Mouse (Mus musculus): ENCODE measurements at regions not wholly inside any gene's neighbourhood (a gene's known extent, or its start where the extent isn't known, plus 50 kb on each side); places are given as distances from the start of the nearest gene placed in this dataset.

DNA sequence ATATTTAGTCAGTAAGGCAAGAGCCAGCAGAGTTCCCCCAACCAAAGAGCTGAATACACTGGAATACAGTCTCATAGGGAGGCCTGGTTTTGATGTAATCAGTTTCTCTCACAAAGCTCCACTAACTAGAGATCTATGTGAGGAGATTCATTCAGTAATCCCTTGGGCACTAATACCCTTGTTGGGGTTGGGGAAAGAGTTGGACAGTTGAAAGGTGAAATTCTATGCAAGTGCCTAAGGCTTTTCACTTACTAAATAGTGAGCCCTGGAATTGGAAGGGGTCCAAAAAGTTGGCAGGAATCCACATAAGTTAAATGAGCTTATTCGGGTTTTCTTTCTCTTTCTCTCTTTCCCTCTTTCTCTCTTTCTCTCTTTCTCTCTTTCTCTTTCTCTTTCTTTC lies 965.4 kb upstream of the Gm8797 start:
- no peaks in the 10 kb centered on the region for H3K36me3 ChIP-seq (ENCODE audit: control insufficient read depth in 1 of 2, insufficient read depth in 2 of 2, low read length in 2 of 2)
- H3K4me1 ChIP-seq (ENCODE audit: control insufficient read depth in 1 of 2, insufficient read depth in 2 of 2, low read length in 2 of 2): no peaks in the 10 kb centered on the region
- no peak overlapping the region for H3K4me3 ChIP-seq (ENCODE audit: control insufficient read depth in 1 of 2, insufficient read depth in 1 of 2, low read depth in 2 of 2, low read length in 2 of 2)
- no peaks in the 10 kb centered on the region for H3K9me3 ChIP-seq (replicated peaks; ENCODE audit: insufficient read depth, low read length)
- H3K79me2 ChIP-seq (ENCODE audit: control insufficient read depth, insufficient read depth, low read length, poor library complexity): no peaks in the 10 kb centered on the region
- H3K27me3 ChIP-seq (ENCODE audit: control insufficient read depth in 1 of 2, insufficient read depth in 2 of 2, low read length in 2 of 2): no peaks in the 10 kb centered on the region
- H3K9ac ChIP-seq (ENCODE audit: control insufficient read depth, low read depth, low read length, poor library complexity, severe bottlenecking): no peak overlapping the region
- TF ChIP-seq POLR2AphosphoS2 (IDR thresholded peaks at IDR 0.05; ENCODE audit: low read length) (no peak), RCOR1 (IDR thresholded peaks at IDR 0.05; ENCODE audit: low read depth, low read length) (no peak), NRF1 (IDR thresholded peaks at IDR 0.05; ENCODE audit: insufficient read depth, low read depth, low read length, poor library complexity, severe bottlenecking) (no peak), KAT2A (conservative IDR thresholded peaks at IDR 0.05; ENCODE audit: low read depth, low read length) (no peak)
- DNase-seq (ENCODE audit: low read depth, low spot score): no peak
- H3K27ac ChIP-seq (ENCODE audit: control insufficient read depth, low read depth, low read length): no peak overlapping the region

DNA sequence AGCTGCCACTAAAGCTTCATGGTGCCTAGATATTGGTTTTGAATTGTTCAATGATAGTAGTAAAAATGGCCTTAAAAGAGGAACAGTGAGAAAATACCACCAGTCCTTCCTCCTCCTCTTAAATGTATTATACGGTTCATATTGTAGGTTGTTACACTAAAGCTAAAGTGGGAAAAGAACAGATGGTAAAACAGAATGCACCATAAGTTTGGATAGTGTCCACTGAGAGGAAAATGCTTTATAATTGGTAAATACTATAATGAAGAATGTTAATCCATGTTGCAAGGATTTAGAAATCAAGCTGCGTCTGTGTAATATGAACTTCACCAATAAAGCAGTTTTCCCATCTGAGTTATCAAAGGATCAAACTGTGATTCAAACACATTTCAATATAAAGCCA lies 957.5 kb upstream of the Gm8797 start:
- DNase-seq (ENCODE audit: low read depth, low spot score): no peak
- H3K9me3 ChIP-seq (replicated peaks; ENCODE audit: insufficient read depth, low read length): no peaks in the 10 kb centered on the region
- no peaks in the 10 kb centered on the region for H3K36me3 ChIP-seq (ENCODE audit: control insufficient read depth in 1 of 2, insufficient read depth in 2 of 2, low read length in 2 of 2)
- no peak overlapping the region for H3K27ac ChIP-seq (ENCODE audit: control insufficient read depth, low read depth, low read length)
- no peaks in the 10 kb centered on the region for H3K27me3 ChIP-seq (ENCODE audit: control insufficient read depth in 1 of 2, insufficient read depth in 2 of 2, low read length in 2 of 2)
- H3K9ac ChIP-seq (ENCODE audit: control insufficient read depth, low read depth, low read length, poor library complexity, severe bottlenecking): no peak overlapping the region
- H3K79me2 ChIP-seq (ENCODE audit: control insufficient read depth, insufficient read depth, low read length, poor library complexity): no peaks in the 10 kb centered on the region
- no peak overlapping the region for H3K4me3 ChIP-seq (ENCODE audit: control insufficient read depth in 1 of 2, insufficient read depth in 1 of 2, low read depth in 2 of 2, low read length in 2 of 2)
- H3K4me1 ChIP-seq (ENCODE audit: control insufficient read depth in 1 of 2, insufficient read depth in 2 of 2, low read length in 2 of 2): no peaks in the 10 kb centered on the region
- TF ChIP-seq MAX (IDR thresholded peaks at IDR 0.05; ENCODE audit: low read length) (no peak), USF1 (IDR thresholded peaks at IDR 0.05; ENCODE audit: low read depth, low read length) (no peak), RAD21 (IDR thresholded peaks at IDR 0.05; ENCODE audit: low read depth, low read length) (no peak)

- Histone ChIP-seq H3K4me3 (ENCODE audit: control insufficient read depth in 1 of 2, insufficient read depth in 1 of 2, low read depth in 2 of 2, low read length in 2 of 2) (no peak overlapping the region), H3K27me3 (ENCODE audit: control insufficient read depth in 1 of 2, insufficient read depth in 2 of 2, low read length in 2 of 2) (no peaks in the 10 kb centered on the region), H3K9ac (ENCODE audit: control insufficient read depth, low read depth, low read length, poor library complexity, severe bottlenecking) (no peak overlapping the region), H3K9me3 (replicated peaks; ENCODE audit: insufficient read depth, low read length) (no peaks in the 10 kb centered on the region), H3K27ac (ENCODE audit: control insufficient read depth, low read depth, low read length) (no peak overlapping the region), H3K79me2 (ENCODE audit: control insufficient read depth, insufficient read depth, low read length, poor library complexity) (no peaks in the 10 kb centered on the region), H3K4me1 (ENCODE audit: control insufficient read depth in 1 of 2, insufficient read depth in 2 of 2, low read length in 2 of 2) (no peaks in the 10 kb centered on the region), H3K36me3 (ENCODE audit: control insufficient read depth in 1 of 2, insufficient read depth in 2 of 2, low read length in 2 of 2) (no peaks in the 10 kb centered on the region)
- DNase-seq (ENCODE audit: low read depth, low spot score): no peak
- TF ChIP-seq ETS1 (IDR thresholded peaks at IDR 0.05; ENCODE audit: low read depth, low read length): no peak
- no peak for TF ChIP-seq POLR2A (IDR thresholded peaks at IDR 0.05; ENCODE audit: control insufficient read depth in 1 of 2, insufficient read depth in 1 of 2, low read depth in 1 of 2, low read length in 2 of 2, poor library complexity in 1 of 2)
- no peak for TF ChIP-seq TBP (IDR thresholded peaks at IDR 0.05; ENCODE audit: low read depth, low read length)
- TF ChIP-seq RAD21 (IDR thresholded peaks at IDR 0.05; ENCODE audit: low read depth, low read length): no peak
- TF ChIP-seq TCF12 (IDR thresholded peaks at IDR 0.05; ENCODE audit: low read depth, low read length): no peak
- TF ChIP-seq HCFC1 (IDR thresholded peaks at IDR 0.05; ENCODE audit: low read depth, low read length): no peak
- TF ChIP-seq MAZ (IDR thresholded peaks at IDR 0.05; ENCODE audit: low read depth, low read length): no peak
- no peak for TF ChIP-seq MXI1 (IDR thresholded peaks at IDR 0.05; ENCODE audit: low read depth, low read length)
- TF ChIP-seq TAL1 (IDR thresholded peaks at IDR 0.05; ENCODE audit: low read length): no peak
These were observed 954.3 kb upstream of the Gm8797 start for GRCm38 (mm10) chr3:4796041-4796908.
